Mouse (Mus musculus): ENCODE data around the gene Rnd3.

Rnd3 gene

DNA sequence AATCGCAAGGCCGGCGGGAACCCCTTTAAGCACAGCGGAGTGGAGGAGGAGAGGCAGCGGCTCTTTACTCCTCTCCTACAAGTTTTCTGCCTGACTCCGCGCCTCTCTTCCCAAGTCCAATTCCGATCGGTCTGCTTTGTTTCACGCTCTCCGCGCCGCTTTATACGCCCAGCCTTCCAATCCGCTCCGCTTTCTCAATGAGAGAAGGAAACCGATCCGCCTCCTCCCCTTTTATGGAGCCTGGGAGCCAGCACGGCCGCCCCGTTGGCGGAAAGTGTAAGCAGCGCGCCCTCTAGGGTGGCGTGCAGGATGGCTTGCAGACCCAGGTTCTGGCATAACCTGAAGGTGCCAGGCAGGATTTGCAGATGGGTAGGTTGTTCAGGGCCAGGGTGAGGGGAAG, at the start of gene Rnd3:
Gene Rnd3, minus strand, starts transcription at position 137 of the 400 bp plus-strand sequence.
- DNase-seq (ENCODE audit: low spot score) = peak; percentile 98

DNA sequence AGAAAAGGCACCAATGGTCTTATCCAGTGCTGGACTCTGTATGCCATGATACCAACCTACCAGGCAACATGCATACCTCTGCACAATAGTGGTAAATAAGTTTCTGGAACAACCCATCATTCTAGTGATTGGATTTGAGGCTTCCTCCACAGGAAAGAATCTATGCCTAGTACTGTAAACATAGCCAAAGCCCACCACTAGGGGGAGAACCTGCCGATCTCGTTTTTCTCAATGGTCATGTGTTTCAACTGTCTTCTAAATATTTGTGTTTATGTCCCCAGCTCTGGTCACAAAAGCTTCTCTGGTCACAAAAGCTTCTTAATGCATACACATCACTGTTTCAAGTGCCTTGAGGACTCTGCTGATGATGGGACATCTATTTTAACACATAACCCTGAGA, 43.4 kb upstream of the Rnd3 start:
- no peak for DNase-seq (ENCODE audit: low spot score)

- DNase-seq (ENCODE audit: low spot score) = no peak
Observed at GRCm38 (mm10) chr2:51185762-51186161, 36.9 kb upstream of the Rnd3 start.

- no peak for DNase-seq (ENCODE audit: low spot score)
Observed at GRCm38 (mm10) chr2:51182990-51183389, 34.1 kb upstream of the Rnd3 start.

DNA sequence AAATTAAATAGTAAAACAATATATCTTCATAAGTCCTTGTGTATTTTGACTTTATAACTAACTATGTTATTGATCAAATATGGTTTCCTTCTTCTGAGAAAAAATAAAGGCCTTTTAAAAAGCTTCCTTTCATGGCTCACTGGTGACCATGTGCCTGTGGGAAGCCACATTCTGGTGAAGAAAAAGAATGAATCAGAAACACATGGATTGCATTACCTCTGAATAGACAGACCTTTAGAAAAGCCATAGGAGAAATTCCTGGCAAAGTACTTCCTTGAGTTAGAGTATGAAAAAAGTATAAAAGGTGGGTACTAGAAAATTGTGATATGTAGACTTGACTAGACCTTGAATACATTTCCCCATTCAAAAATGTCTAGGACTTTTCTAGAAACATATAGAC, 32.5 kb upstream of the Rnd3 start:
- no peak for DNase-seq (ENCODE audit: low spot score)

DNA sequence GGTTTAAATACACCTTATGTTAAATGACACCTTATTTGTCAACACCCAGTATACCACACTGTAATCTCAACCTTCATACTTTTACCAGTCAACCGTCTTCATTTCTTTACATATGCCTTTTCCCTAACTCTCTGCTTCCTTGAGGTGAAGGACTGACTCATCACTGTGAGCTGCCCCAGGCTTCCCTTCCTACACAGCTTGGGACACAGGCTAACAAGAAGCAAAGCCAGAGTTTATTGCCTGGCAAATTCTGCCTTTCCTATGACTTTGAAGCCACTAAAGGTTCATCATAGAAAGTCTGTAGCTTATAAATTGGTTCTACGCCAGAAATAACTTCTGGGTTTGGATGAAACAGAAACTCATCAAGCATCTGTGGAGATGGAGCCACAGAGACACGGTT, 30.2 kb upstream of the Rnd3 start:
- no peak for DNase-seq (ENCODE audit: low spot score)

GRCm38 (mm10) chr2:51177615-51178014, 28.7 kb upstream of the Rnd3 start:
- DNase-seq (ENCODE audit: low spot score) = no peak

- no peak for DNase-seq (ENCODE audit: low spot score)
Observed at GRCm38 (mm10) chr2:51175276-51175675, 26.4 kb upstream of the Rnd3 start.

DNA sequence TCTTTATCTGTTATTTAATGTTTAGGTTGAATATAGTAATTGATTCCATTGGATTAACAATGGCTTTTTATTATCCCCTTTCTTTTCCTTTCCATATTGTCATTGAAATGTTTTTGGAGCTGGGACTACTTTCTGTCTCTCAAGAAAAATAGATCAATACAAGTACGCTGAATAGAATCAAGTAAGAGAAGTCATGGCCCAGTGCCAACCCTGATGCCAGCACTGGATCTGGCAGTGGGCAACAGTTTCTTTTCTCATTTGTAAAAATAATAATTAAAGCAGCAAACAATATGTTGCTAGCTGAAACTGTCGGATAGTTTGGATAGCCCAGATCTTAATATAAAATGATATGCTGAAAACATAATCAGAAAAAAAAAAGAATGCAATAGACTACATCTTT, 12.2 kb upstream of the Rnd3 start:
- DNase-seq (ENCODE audit: low spot score) = no peak

DNA sequence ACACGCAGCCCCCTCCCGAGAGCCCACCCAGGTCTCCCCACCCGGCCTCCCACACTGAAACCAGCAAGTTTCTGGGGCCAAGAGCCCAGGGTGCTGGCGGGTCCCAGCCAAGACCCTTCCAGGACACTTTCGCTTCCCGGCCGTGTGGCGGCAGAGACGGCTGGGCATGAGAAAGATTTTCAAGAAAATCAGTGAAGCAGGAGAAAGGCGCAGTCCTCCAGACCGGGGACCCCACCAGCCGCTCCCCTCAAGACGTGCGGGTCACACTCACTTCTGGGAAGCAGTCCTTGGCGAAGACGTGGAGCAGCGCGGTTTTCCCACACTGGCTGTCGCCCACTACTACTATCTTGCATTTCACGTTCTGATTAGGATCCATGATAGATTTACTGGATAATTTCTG, 457 bp downstream of the Rnd3 start:
- peak; percentile 34 for DNase-seq (ENCODE audit: low spot score)

- no peak for DNase-seq (ENCODE audit: low spot score)
Observed at GRCm38 (mm10) chr2:51148065-51148407, 875 bp downstream of the Rnd3 start.

DNA sequence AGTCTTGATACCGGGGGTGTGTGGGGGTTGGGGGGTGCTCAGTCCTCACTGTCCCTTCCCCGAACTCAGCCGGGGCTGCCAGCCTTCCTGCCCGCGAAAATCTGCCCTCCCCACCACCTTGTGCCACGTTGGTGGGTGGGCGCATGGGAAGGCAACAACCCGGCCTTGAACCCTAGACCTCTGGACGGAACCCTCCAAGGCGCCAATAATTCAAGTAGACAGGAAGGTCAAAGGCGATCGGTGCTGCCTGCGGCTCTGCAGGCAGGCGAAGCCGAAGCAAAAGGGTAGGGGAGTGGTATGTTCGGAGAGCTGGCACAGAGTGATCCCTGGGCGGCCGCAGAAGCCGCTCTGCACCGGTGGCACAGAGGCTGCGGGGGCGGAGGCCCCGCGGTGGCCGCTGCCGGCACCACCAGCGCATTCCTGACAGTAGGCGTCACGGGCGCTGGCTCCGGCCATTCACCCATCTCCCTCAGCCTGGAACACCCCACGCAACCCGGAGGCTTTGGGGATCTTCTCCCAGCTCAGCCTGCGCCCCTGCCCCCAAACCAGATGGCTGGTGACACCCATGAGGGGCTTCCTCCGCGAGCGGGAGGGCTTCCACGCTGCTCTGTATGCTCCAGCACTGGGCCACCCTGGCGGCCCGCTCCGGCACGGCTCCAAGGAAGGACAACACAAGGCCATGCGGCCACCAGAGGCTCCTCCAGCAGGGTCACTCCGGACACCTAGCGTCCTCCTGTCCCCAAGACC, 1.4 kb downstream of the Rnd3 start:
- peak; percentile 85 for DNase-seq (ENCODE audit: low spot score)

DNA sequence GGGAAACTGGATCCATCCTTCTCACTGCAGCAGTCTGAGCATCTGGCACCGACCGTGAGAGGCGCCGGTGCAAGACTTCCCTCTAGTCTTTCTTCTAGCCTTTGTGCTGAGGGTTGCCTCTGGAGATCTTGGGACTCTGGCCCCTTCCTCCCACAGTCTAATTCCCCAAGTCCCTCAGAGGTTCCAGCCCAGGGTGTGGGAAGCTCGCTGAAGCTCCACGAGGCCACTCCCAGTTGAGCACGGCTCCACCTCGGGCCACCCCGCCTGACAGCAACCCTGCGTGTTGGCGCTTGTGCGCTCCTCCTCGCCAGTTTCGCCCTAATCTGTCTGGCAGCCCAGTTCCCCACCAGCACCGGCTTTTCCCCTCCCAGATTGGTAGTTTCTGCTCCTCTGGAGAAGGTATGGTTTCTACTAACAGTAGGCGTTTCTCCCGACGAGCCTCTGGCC, 2.0 kb downstream of the Rnd3 start:
- DNase-seq (ENCODE audit: low spot score) = peak; percentile 88

GRCm38 (mm10) chr2:51145838-51146470, 3.0 kb downstream of the Rnd3 start:
- DNase-seq (ENCODE audit: low spot score) = peak; percentile 52

DNA sequence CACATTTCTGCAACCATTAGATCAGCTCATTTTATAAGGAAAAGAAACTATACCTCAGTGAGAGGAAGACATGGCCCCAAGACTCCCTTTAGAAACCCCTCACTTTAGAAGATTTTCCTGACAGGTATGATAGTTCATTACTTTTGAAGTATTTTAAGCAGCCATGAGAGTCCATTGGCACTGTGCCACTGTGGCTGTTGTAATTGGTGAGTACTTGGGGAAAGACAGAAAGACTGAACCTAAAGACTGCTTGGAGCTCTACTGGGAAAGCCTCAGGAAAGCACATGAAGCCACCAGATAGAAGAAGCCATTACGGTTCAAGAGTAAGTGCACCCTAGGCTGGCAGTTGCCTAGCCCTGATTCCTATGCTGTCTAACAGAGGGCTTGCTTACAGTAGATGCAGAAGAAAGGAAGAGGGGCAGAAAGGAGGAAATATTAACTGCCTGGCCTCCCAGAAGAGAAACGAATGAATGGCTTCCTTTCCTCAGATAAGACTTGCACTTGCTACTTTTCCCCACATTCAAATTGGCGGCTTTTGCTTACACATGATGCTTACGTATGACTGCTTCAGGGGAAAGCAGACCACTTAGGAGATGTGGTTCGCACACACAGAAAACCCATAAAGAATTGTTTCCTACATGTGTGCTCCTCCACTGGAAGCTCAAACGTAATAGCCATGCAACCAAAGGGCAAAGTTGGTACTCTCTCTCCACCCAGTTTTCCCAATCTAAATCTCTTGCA, 4.4 kb downstream of the Rnd3 start:
- no peak for DNase-seq (ENCODE audit: low spot score)

DNA sequence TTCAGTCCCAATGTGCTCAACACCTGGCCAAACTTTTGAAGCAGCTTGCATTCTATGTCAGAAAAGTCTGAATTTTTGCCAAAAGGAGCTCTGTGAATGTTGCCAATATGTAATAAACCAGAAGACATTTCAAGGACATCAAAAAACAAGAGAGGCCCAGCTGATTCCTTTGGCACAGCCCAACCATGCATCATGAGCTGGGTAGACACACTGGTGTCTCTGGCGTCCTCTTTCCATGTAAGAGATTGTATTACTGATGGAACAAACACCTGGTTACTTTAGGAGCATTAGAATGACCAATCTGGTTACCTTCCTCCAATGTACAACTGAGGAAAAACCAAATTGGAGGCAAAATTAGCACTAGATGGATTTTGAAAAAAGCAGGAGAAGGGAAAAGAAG, 6.5 kb downstream of the Rnd3 start:
- DNase-seq (ENCODE audit: low spot score) = no peak

GRCm38 (mm10) chr2:51141345-51141744, 7.6 kb downstream of the Rnd3 start:
- DNase-seq (ENCODE audit: low spot score) = no peak

DNA sequence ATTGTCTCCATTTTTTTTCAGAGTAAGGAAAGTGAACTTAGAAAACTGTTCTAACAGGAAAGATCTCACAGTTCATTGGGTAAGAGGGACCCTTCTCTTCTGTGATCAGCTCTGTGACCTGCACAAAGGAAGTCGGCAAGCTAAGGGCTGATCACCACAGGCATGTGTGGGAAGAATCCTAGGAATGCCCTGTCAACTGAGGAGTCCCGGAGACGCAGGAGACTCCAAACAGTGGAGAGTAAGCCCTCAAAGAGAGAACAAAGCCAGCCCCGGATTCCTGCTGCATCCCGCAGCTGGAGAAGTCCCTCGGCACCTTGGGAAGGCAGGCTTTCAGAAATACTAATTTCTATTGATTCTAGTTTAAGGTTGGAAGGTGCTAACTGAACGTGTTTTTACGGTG, 8.4 kb downstream of the Rnd3 start:
- DNase-seq (ENCODE audit: low spot score) = no peak

- DNase-seq (ENCODE audit: low spot score) = no peak
Observed at GRCm38 (mm10) chr2:51139912-51140446, 8.9 kb downstream of the Rnd3 start.

GRCm38 (mm10) chr2:51139218-51139911, 9.5 kb downstream of the Rnd3 start:
- peak; percentile 33 for DNase-seq (ENCODE audit: low spot score)

- DNase-seq (ENCODE audit: low spot score) = no peak
Observed at GRCm38 (mm10) chr2:51137726-51138125, 11.2 kb downstream of the Rnd3 start.

- DNase-seq (ENCODE audit: low spot score) = no peak
Observed at GRCm38 (mm10) chr2:51132181-51132580, 16.7 kb downstream of the Rnd3 start.

Data from urinary bladder, postnatal 14 days (tissue).